Mouse (Mus musculus) ES-E14 (cell line): Measurements from ENCODE around the gene Kcnt1. TPM values are rescaled to one million over a fixed set of nuclear protein-coding genes. Genes with fewer than 3 reads are reported as not detected.

Experiments used
- DNase-seq: peaks from one replicate; pipeline ENCODE4 v3.0.0-alpha.2; 2013; ENCODE audit warnings: low read depth, low spot score
- H3K27ac ChIP-seq: 2 replicates; pipeline ENCODE4 v1.5.1; 2012; ENCODE audit warnings: low read depth, mild to moderate bottlenecking, low read length, moderate library complexity, mixed read lengths; ENCODE audit not compliant: poor library complexity, insufficient read depth, severe bottlenecking
- H3K36me3 ChIP-seq: 2 replicates; pipeline ENCODE4 v1.6.1; 2012; ENCODE audit warnings: mild to moderate bottlenecking, low read length, moderate library complexity, mixed read lengths; ENCODE audit not compliant: control insufficient read depth, poor library complexity, insufficient read depth, severe bottlenecking
- H3K4me1 ChIP-seq, 2 experiments: fragments of 150-350 bp in 1 of 2; sonication (generic) in 1 of 2; 2 replicates each; pipeline ENCODE4 v1.6.1; 2012; ENCODE audit warnings: low read length in 2 of 2, mild to moderate bottlenecking in 1 of 2, mixed read lengths in 1 of 2; ENCODE audit not compliant: control insufficient read depth in 2 of 2, insufficient read depth in 2 of 2, poor library complexity in 1 of 2
- H3K4me3 ChIP-seq, 2 experiments: fragments of 150-350 bp in 1 of 2; sonication (generic) in 1 of 2; 2 replicates each; pipeline ENCODE4 v1.5.1; 2012; ENCODE audit warnings: low read length in 2 of 2, low read depth in 1 of 2, mild to moderate bottlenecking in 1 of 2, mixed read lengths in 1 of 2; ENCODE audit not compliant: insufficient read depth in 1 of 2, poor library complexity in 1 of 2, severe bottlenecking in 1 of 2
- H3K9ac ChIP-seq: 2 replicates; pipeline ENCODE4 v1.6.1; 2012; ENCODE audit warnings: low read depth, mild to moderate bottlenecking, low read length, mixed read lengths; ENCODE audit not compliant: poor library complexity, insufficient read depth, severe bottlenecking
- H3K9me3 ChIP-seq: fragments of 150-350 bp; sonication (generic); 2 replicates; pipeline ENCODE4 v1.6.1; 2012; ENCODE audit warnings: low read depth, mild to moderate bottlenecking, low read length; ENCODE audit not compliant: control insufficient read depth, insufficient read depth
- CHD2 ChIP-seq: IDR thresholded peaks from 2 replicates; pipeline ENCODE4 v1.6.1; 2014; ENCODE audit warnings: mild to moderate bottlenecking, low read depth, low read length, inconsistent platforms
- HCFC1 ChIP-seq: IDR thresholded peaks from 2 replicates; pipeline ENCODE4 v1.6.1; 2012; ENCODE audit warnings: low read length, inconsistent platforms, borderline replicate concordance; ENCODE audit not compliant: insufficient read depth
- MAFK ChIP-seq: IDR thresholded peaks from 2 replicates; pipeline ENCODE4 v1.6.1; 2014; ENCODE audit warnings: mild to moderate bottlenecking, low read depth, low read length, inconsistent platforms; ENCODE audit not compliant: insufficient read depth
- ZC3H11A ChIP-seq: IDR thresholded peaks from 2 replicates; pipeline ENCODE4 v1.6.1; 2012; ENCODE audit warnings: low read depth, mild to moderate bottlenecking, inconsistent platforms, low read length, borderline replicate concordance
- ZNF384 ChIP-seq: IDR thresholded peaks from 2 replicates; pipeline ENCODE4 v1.6.1; 2012; ENCODE audit warnings: low read depth, low read length, inconsistent platforms
- in situ Hi-C, 2 experiments: fragments of 600-800 bp; cut with MboI; formaldehyde crosslinking; loops; one replicate each; pipeline ENCODE4 v1.15.1; 2025; ENCODE audit warnings: low sequenced_read_pairs in 2 of 2, inconsistent platforms in 1 of 2; ENCODE audit not compliant: unreplicated experiment in 2 of 2
- total RNA-seq: library from RNA; depleted of rRNA; stranded (reverse); fragments of 300-350 nt; gene quantifications from 2 replicates; pipeline ENCODE4 v1.2.3, GENCODE M21; 2012

Gene Kcnt1
- total RNA-seq, 1 experiment: 2.0 TPM

DNA sequence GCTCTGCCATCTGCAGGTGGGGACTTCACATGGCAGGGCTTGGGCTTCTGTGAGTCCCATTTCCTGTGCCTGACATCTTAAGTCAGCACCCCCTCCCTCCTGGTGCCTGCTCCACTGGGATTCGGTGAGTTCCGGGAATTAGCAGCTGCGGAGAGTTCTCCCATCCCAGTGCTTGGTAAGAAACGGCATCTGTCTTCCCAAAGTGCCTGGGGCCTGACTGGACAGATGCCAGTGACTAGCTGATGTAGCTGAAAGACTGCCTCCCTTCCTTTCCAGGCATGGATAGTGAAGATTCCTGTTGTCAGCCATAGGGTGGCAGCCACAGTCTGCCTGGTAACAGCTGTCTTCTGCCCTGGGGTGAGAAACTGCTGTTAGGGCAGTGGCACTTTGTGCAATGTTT lies 1.9 kb downstream of the Kcnt1 start:
- peaks cover 3 to 10% of the 10 kb centered on the region in 2 experiments; a peak in 3 of 4 replicates for H3K4me1 ChIP-seq
- H3K36me3 ChIP-seq: no peaks in the 10 kb centered on the region
- no peak overlapping the region for H3K27ac ChIP-seq
- H3K9me3 ChIP-seq: no peaks in the 10 kb centered on the region
- H3K4me3 ChIP-seq: no peak overlapping the region
- H3K9ac ChIP-seq: no peak overlapping the region
- no peak for DNase-seq
- TF ChIP-seq ZC3H11A: no peak
- no peak for TF ChIP-seq CHD2
- no peak for TF ChIP-seq MAFK
- no peak for TF ChIP-seq HCFC1
- TF ChIP-seq ZNF384: no peak
- in situ Hi-C loops: no loop called here

DNA sequence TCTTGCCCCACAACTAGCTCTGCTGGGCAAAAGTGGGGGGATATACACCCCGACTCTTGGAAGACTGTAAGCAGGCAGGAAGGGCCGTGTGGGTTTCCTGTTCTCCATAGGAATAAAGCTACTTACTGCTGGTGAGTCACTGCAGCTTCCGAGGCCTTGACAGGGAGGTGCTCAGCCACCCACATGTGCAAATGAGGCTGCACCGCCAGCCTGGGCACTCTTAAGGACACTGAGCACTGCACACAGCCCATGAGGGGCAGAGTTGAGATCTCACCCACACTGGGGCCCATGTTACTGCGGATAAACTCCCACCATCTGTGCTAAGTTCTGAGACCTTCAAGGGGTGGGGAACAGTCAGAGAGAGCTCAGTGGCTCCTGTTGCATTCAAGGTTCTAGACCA lies 3.1 kb downstream of the Kcnt1 start:
- H3K9ac ChIP-seq: no peak overlapping the region
- DNase-seq: no peak
- in situ Hi-C loops: no loop called here
- no peak for TF ChIP-seq MAFK
- no peak for TF ChIP-seq HCFC1
- no peak for TF ChIP-seq ZNF384
- no peak for TF ChIP-seq ZC3H11A
- no peak for TF ChIP-seq CHD2
- H3K4me1 ChIP-seq: peaks cover 3 to 10% of the 10 kb centered on the region in 2 experiments; a peak in 3 of 4 replicates
- no peak overlapping the region for H3K27ac ChIP-seq
- H3K4me3 ChIP-seq: no peak overlapping the region
- H3K9me3 ChIP-seq: no peaks in the 10 kb centered on the region
- H3K36me3 ChIP-seq: no peaks in the 10 kb centered on the region

DNA sequence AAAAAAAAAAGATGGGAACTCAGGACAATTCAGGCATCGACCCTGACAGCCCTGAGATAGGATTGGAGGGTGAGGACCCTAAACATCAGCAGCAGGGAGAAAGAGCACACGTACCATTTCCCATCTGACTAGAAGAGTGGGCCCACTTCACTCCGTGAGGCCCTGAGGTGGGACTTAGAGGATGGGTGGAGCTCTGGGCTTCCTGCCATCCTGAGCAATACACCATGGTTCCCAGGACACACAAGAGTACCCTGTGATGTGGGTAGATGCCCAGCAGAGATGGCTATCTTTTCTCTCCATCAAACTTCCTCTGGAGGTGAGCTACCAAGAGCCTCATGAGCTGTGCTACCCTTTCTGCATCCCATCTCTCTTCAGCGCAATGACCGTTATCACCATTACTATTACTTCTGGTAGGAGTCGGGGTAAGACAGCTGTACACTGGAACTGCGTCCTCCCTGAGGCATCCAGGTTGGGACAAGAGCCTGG lies 13.8 kb downstream of the Kcnt1 start:
- Histone ChIP-seq H3K9me3 (no peaks in the 10 kb centered on the region), H3K27ac (no peak overlapping the region), H3K9ac (peak overlapping the region; percentile 71), H3K4me3 (peak overlapping the region; percentile 58 to 69), H3K36me3 (no peaks in the 10 kb centered on the region), H3K4me1 (peaks cover 0 to 4% of the 10 kb centered on the region in 2 experiments; a peak in 1 of 4 replicates)
- TF ChIP-seq MAFK (no peak), ZC3H11A (no peak), CHD2 (no peak), ZNF384 (0 out of 2 replicates have a peak, but pooled peaks have one; percentile 41), HCFC1 (no peak)
- in situ Hi-C loops: no loop called here
- no peak for DNase-seq

DNA sequence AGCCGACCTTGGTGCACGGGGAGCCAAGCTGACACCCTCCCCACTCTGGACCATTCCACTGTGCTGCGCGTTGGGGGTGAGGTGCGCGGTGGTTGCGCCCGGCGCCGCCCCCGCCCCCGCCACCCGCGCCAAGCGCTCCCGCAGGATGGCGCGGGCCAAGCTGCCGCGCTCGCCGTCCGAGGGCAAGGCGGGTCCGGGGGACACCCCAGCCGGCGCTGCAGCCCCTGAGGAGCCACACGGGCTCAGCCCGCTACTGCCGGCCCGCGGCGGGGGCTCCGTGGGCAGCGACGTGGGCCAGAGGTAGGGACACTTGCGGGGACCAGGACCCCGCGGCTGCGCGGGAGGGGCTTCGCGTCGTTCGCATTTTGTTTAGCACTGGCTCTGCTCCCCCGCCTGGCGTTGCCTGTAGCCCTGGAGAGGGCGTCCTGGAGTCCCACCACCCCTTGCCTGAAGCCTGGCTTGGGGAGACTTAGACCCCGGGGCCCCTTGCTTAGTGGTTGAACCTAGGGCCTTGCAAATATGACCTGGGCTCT lies 14.3 kb downstream of the Kcnt1 start:
- Histone ChIP-seq H3K9me3 (no peaks in the 10 kb centered on the region), H3K4me3 (peak overlapping the region; percentile 69 to 72), H3K4me1 (peaks cover 0 to 4% of the 10 kb centered on the region in 2 experiments; a peak in 1 of 4 replicates), H3K27ac (no peak overlapping the region), H3K9ac (peak overlapping the region; percentile 71), H3K36me3 (no peaks in the 10 kb centered on the region)
- DNase-seq: no peak
- TF ChIP-seq MAFK (no peak), HCFC1 (no peak)
- in situ Hi-C loops: no loop called here
